Mouse (Mus musculus): ENCODE data around the gene Mepe. TPM values are rescaled to one million over a fixed set of nuclear protein-coding genes. Genes with fewer than 3 reads are reported as not detected.

Mepe gene
- polyA plus RNA-seq, 1 experiment from 2014 or later, result not detected

DNA sequence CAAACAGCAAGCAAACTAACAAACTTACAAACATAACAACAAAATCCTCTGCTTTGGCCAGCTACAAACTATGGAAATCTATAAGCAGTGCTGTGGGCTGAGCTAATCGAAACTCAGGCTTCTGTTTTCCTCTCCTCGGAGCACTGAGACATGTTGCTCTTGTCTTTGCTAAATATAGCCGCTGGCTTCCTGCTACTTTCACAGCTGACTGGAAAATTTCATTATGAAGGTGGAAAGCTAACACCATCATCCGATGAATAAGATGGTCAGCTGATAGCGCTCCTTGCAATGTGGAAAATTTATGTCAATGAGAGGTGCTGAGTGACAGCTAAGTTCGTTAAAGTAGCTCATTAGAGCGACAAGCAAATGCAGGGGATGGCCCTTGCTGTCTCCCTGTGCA lies 33.5 kb downstream of the Mepe start:
- no peak for ATAC-seq
- no peaks in the 10 kb centered on the region for H3K27me3 ChIP-seq
- H3K27ac ChIP-seq, result no peak overlapping the region
- H3K9ac ChIP-seq (replicated peaks), result no peak overlapping the region
- WGBS, result 73% methylated on average over 7 of the region's 7 CpGs
- no peaks in the 10 kb centered on the region for H3K9me3 ChIP-seq
- H3K4me3 ChIP-seq (replicated peaks), result no peak overlapping the region
- H3K4me1 ChIP-seq (replicated peaks), result no peaks in the 10 kb centered on the region
- no peak overlapping the region for H3K4me2 ChIP-seq (replicated peaks)
- no peaks in the 10 kb centered on the region for H3K36me3 ChIP-seq

GRCm38 (mm10) chr5:104359257-104359656 lies 34.1 kb downstream of the Mepe start:
- Histone ChIP-seq H3K4me2 (replicated peaks) (no peak overlapping the region), H3K4me3 (replicated peaks) (no peak overlapping the region), H3K27me3 (no peaks in the 10 kb centered on the region), H3K9ac (replicated peaks) (no peak overlapping the region), H3K9me3 (no peaks in the 10 kb centered on the region), H3K4me1 (replicated peaks) (no peaks in the 10 kb centered on the region), H3K36me3 (no peaks in the 10 kb centered on the region), H3K27ac (no peak overlapping the region)
- WGBS, result 82% methylated on average over 6 of the region's 6 CpGs
- ATAC-seq, result no peak

GRCm38 (mm10) chr5:104370580-104370979 lies 45.5 kb downstream of the Mepe start:
- Histone ChIP-seq H3K4me2 (replicated peaks) (no peak overlapping the region), H3K27ac (no peak overlapping the region), H3K4me1 (replicated peaks) (no peaks in the 10 kb centered on the region), H3K27me3 (no peaks in the 10 kb centered on the region), H3K9me3 (no peaks in the 10 kb centered on the region), H3K4me3 (replicated peaks) (no peak overlapping the region), H3K9ac (replicated peaks) (no peak overlapping the region), H3K36me3 (no peaks in the 10 kb centered on the region)
- no peak for ATAC-seq
- 88% methylated on average over 5 of the region's 5 CpGs for WGBS

- no peaks in the 10 kb centered on the region for H3K36me3 ChIP-seq
- ATAC-seq, result no peak
- no peak overlapping the region for H3K9ac ChIP-seq (replicated peaks)
- H3K27ac ChIP-seq, result no peak overlapping the region
- H3K4me3 ChIP-seq (replicated peaks), result no peak overlapping the region
- WGBS, result 93% methylated on average over 4 of the region's 4 CpGs
- no peaks in the 10 kb centered on the region for H3K4me1 ChIP-seq (replicated peaks)
- no peaks in the 10 kb centered on the region for H3K9me3 ChIP-seq
- H3K27me3 ChIP-seq, result no peaks in the 10 kb centered on the region
- no peak overlapping the region for H3K4me2 ChIP-seq (replicated peaks)
Measured at GRCm38 (mm10) chr5:104371284-104371683, 46.2 kb downstream of the Mepe start.

GRCm38 (mm10) chr5:104373648-104374307 lies 48.6 kb downstream of the Mepe start:
- H3K4me2 ChIP-seq (replicated peaks), result no peak overlapping the region

GRCm38 (mm10) chr5:104374308-104374660 lies 49.2 kb downstream of the Mepe start:
- Histone ChIP-seq H3K4me2 (replicated peaks) (no peak overlapping the region), H3K9ac (replicated peaks) (no peak overlapping the region), H3K27ac (no peak overlapping the region), H3K36me3 (no peaks in the 10 kb centered on the region), H3K4me1 (replicated peaks) (no peaks in the 10 kb centered on the region), H3K4me3 (replicated peaks) (no peak overlapping the region), H3K9me3 (no peaks in the 10 kb centered on the region), H3K27me3 (no peaks in the 10 kb centered on the region)
- 82% methylated on average over 6 of the region's 6 CpGs for WGBS
- no peak for ATAC-seq

More at GRCm38 (mm10) chr5:104373648-104374307, 48.6 kb downstream of the Mepe start:
- Histone ChIP-seq H3K9ac (replicated peaks) (no peak overlapping the region), H3K27ac (no peak overlapping the region), H3K27me3 (no peaks in the 10 kb centered on the region), H3K9me3 (no peaks in the 10 kb centered on the region), H3K4me1 (replicated peaks) (no peaks in the 10 kb centered on the region), H3K4me3 (replicated peaks) (no peak overlapping the region), H3K36me3 (no peaks in the 10 kb centered on the region)
- ATAC-seq, result no peak
- 88% methylated on average over 4 of the region's 4 CpGs for WGBS

DNA sequence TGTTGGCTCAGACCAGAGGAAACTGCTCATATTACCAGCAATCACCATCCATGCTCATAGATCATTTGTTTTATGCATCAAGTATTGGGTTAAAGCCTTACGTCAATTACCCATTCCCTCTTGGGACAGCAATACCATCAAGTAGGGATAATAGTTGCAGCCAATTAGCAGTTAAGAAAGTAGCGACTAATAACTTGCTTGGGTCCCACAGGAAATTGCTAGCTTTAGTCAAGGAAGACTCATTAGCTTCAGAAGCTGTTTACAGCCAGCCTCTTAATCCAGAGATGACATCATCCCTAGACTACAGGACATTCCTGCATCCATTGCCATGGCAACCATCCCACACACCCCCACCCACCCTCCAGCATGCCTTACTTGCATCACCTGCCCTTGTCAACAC lies 50.0 kb downstream of the Mepe start:
- Histone ChIP-seq H3K9ac (replicated peaks) (no peak overlapping the region), H3K27me3 (no peaks in the 10 kb centered on the region), H3K4me2 (replicated peaks) (no peak overlapping the region), H3K36me3 (no peaks in the 10 kb centered on the region), H3K4me3 (replicated peaks) (no peak overlapping the region), H3K4me1 (replicated peaks) (no peaks in the 10 kb centered on the region), H3K9me3 (no peaks in the 10 kb centered on the region), H3K27ac (no peak overlapping the region)
- ATAC-seq, result no peak
- 64% methylated on average over 2 of the region's 2 CpGs for WGBS

DNA sequence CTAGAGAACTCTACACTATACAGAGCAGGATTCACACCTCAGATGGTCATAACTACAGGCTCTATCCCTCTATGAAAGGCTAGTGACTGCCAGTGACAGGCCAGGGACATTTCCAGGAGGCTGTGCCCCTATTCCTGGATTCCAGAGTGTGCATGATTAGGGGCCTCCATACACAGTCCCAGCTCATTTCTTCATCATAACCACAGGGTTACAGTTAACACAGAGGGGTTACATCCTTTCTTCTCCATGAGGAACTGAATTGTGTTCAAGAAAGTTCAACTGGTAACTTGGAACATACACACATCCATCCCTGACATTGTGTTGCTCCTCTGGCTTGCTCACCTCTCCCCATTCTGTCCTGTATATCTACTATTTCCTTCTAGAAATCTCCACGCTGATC lies 51.8 kb downstream of the Mepe start:
- Histone ChIP-seq H3K4me1 (replicated peaks) (no peaks in the 10 kb centered on the region), H3K27me3 (no peaks in the 10 kb centered on the region), H3K9me3 (no peaks in the 10 kb centered on the region), H3K9ac (replicated peaks) (no peak overlapping the region), H3K36me3 (no peaks in the 10 kb centered on the region), H3K4me3 (replicated peaks) (no peak overlapping the region), H3K27ac (no peak overlapping the region), H3K4me2 (replicated peaks) (no peak overlapping the region)
- ATAC-seq, result no peak
- 75% methylated on average over 1 of the region's 1 CpGs for WGBS

DNA sequence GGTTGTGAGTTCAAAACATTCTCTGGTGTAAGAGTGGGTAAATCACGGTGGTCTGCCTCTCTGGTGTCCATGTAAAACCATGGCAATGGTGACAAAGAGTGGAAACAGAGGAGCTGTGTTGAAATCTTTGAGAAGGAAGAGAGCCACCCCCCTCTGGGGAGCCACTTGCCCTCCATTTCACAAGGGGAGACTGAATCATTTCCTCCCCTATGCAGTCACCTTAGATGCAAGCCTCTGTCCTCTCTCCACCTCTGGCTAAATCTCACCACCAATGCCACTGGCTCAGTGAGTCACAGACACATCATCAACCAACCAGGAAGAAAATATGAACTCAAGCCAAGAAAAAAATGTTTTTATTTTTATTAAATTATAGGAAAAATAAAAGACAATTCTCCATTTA lies 55.4 kb downstream of the Mepe start:
- WGBS, result 88% methylated on average over 1 of the region's 1 CpGs
- Histone ChIP-seq H3K4me1 (replicated peaks) (no peaks in the 10 kb centered on the region), H3K27me3 (no peaks in the 10 kb centered on the region), H3K9ac (replicated peaks) (no peak overlapping the region), H3K9me3 (no peaks in the 10 kb centered on the region), H3K4me2 (replicated peaks) (no peak overlapping the region), H3K27ac (no peak overlapping the region), H3K4me3 (replicated peaks) (no peak overlapping the region), H3K36me3 (no peaks in the 10 kb centered on the region)
- no peak for ATAC-seq

- Histone ChIP-seq H3K4me3 (replicated peaks) (no peak overlapping the region), H3K27me3 (no peaks in the 10 kb centered on the region), H3K4me1 (replicated peaks) (no peaks in the 10 kb centered on the region), H3K27ac (no peak overlapping the region), H3K9me3 (no peaks in the 10 kb centered on the region), H3K9ac (replicated peaks) (no peak overlapping the region), H3K4me2 (replicated peaks) (no peak overlapping the region), H3K36me3 (no peaks in the 10 kb centered on the region)
- WGBS, result 76% methylated on average over 5 of the region's 7 CpGs
- ATAC-seq, result no peak
Measured at GRCm38 (mm10) chr5:104381671-104382070, 56.5 kb downstream of the Mepe start.

GRCm38 (mm10) chr5:104384540-104384939 lies 59.4 kb downstream of the Mepe start:
- Histone ChIP-seq H3K4me1 (replicated peaks) (no peaks in the 10 kb centered on the region), H3K9me3 (no peaks in the 10 kb centered on the region), H3K36me3 (no peaks in the 10 kb centered on the region), H3K9ac (replicated peaks) (no peak overlapping the region), H3K4me2 (replicated peaks) (no peak overlapping the region), H3K4me3 (replicated peaks) (no peak overlapping the region), H3K27me3 (no peaks in the 10 kb centered on the region), H3K27ac (no peak overlapping the region)
- WGBS, result 92% methylated on average over 7 of the region's 7 CpGs
- ATAC-seq, result no peak

- Histone ChIP-seq H3K4me3 (replicated peaks) (no peak overlapping the region), H3K4me1 (replicated peaks) (no peaks in the 10 kb centered on the region), H3K4me2 (replicated peaks) (no peak overlapping the region), H3K27ac (no peak overlapping the region), H3K9me3 (no peaks in the 10 kb centered on the region), H3K27me3 (no peaks in the 10 kb centered on the region), H3K9ac (replicated peaks) (no peak overlapping the region), H3K36me3 (no peaks in the 10 kb centered on the region)
- no peak for ATAC-seq
- WGBS, result 93% methylated on average over 16 of the region's 16 CpGs
Measured at GRCm38 (mm10) chr5:104385521-104385920, 60.4 kb downstream of the Mepe start.

DNA sequence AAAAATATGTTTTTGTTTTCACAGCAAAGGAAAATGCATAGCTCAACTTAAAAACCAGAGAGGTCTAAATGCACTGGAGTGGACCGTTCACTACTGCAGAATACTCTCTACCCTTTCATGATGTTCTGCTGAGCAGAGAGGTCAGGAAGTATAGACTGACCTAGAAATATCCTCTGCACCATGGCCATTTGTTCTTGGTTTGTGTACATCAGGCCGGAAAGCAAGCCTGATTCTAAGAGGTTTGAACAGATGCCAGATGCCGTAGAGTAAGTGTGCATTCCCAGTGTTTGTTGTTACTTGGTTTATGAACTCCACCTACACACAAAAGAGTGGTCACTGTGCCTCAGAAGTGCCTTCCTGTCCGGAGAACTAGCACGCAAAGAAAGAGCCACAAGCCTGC lies 61.8 kb downstream of the Mepe start:
- 84% methylated on average over 5 of the region's 5 CpGs for WGBS
- no peaks in the 10 kb centered on the region for H3K9me3 ChIP-seq
- H3K36me3 ChIP-seq, result no peaks in the 10 kb centered on the region
- ATAC-seq, result no peak
- no peak overlapping the region for H3K27ac ChIP-seq
- H3K4me2 ChIP-seq (replicated peaks), result no peak overlapping the region
- H3K27me3 ChIP-seq, result no peaks in the 10 kb centered on the region
- no peaks in the 10 kb centered on the region for H3K4me1 ChIP-seq (replicated peaks)
- no peak overlapping the region for H3K9ac ChIP-seq (replicated peaks)
- no peak overlapping the region for H3K4me3 ChIP-seq (replicated peaks)
